Mouse (Mus musculus): ENCODE data around the gene Rims3.

DNA sequence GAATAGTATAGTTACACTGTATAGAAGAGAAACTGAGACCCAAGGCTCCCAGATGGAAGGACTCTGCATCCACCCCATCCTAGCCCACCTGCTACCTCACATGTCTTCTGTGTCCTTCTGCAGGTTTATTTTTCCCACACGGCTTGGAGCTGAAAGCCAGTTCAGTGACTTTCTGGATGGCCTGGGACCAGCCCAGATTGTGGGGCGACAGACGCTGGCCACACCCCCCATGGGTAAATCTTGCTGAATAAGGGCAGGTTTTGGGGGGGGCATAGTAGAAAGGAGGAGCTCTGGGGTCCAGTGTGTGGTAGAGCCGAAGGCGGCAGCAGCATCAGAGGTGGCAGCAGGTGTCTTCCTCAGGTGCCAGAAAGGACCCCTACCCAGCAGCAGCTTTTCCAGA lies 32.2 kb downstream of the Rims3 start:
- TF ChIP-seq POLR2A (IDR thresholded peaks at IDR 0.05; ENCODE audit: extremely low read depth, insufficient read depth, low read length) (no peak), CTCF (IDR thresholded peaks at IDR 0.05; ENCODE audit: low read depth, low read length) (no peak)
